Mouse (Mus musculus) midbrain, embryonic 13.5 days (tissue): ENCODE results near the gene Zdhhc12. TPM values are rescaled to one million over a fixed set of nuclear protein-coding genes. Genes with fewer than 3 reads are reported as not detected.

Experiments used
- ATAC-seq: fragments of 200-750 bp; cut with Nextera tagmentation; 2 replicates; pipeline ENCODE4 v1.8.0; 2017; ENCODE audit warnings: mild to moderate bottlenecking, moderate TSS enrichment, moderate library complexity
- H3K27ac ChIP-seq: fragments of 300-500 bp; sonication (generic); 2 replicates; pipeline ENCODE4 v1.5.1; 2015; ENCODE audit warnings: inconsistent platforms, mild to moderate bottlenecking, moderate library complexity
- H3K27me3 ChIP-seq: fragments of 300-500 bp; sonication (generic); 2 replicates; pipeline ENCODE4 v1.6.1; 2015; ENCODE audit warnings: mild to moderate bottlenecking, inconsistent platforms
- H3K36me3 ChIP-seq: fragments of 300-500 bp; sonication (generic); 2 replicates; pipeline ENCODE4 v1.6.1; 2015; ENCODE audit warnings: mild to moderate bottlenecking, inconsistent platforms
- H3K4me1 ChIP-seq: fragments of 300-500 bp; sonication (generic); replicated peaks from 2 replicates; pipeline ENCODE4 v1.6.1; 2015; ENCODE audit warnings: inconsistent platforms
- H3K4me2 ChIP-seq: fragments of 300-500 bp; sonication (generic); replicated peaks from 2 replicates; pipeline ENCODE4 v1.6.1; 2015; ENCODE audit warnings: moderate library complexity, mild to moderate bottlenecking, inconsistent platforms
- H3K4me3 ChIP-seq: fragments of 300-500 bp; sonication (generic); replicated peaks from 2 replicates; pipeline ENCODE4 v1.5.1; 2015; ENCODE audit warnings: mild to moderate bottlenecking, inconsistent platforms
- H3K9ac ChIP-seq: fragments of 300-500 bp; sonication (generic); replicated peaks from 2 replicates; pipeline ENCODE4 v1.6.1; 2015; ENCODE audit warnings: mild to moderate bottlenecking, inconsistent platforms
- H3K9me3 ChIP-seq: fragments of 300-500 bp; sonication (generic); 2 replicates; pipeline ENCODE4 v1.6.1; 2016; ENCODE audit warnings: mild to moderate bottlenecking, inconsistent platforms
- WGBS: fragments of 180-500 bp; shearing (Covaris S2); methylation state at CpG from one replicate; pipeline ENCODE4 v1.1.7; 2015; 5-methylcytosine and 5-hydroxymethylcytosine counted together
- polyA plus RNA-seq: library from polyadenylated mRNA; unstranded; fragments of >200 nt; fragmentation: Nextera tagmentation; extraction: Ambion mirVana; gene quantifications from 2 replicates; pipeline ENCODE4 v1.2.1, GENCODE M21; 2015

The Zdhhc12 gene
- polyA plus RNA-seq, 1 experiment from 2014 or later = 18.9 TPM

GRCm38 (mm10) chr2:30042445-30042844, 51.0 kb downstream of the Zdhhc12 start:
- Histone ChIP-seq H3K9ac (no peak overlapping the region), H3K27me3 (no peaks in the 10 kb centered on the region), H3K4me3 (no peak overlapping the region), H3K27ac (no peak overlapping the region), H3K36me3 (peaks cover 32% of the 10 kb centered on the region), H3K4me1 (peaks cover 6% of the 10 kb centered on the region; the same call in 1 of the 2 replicates), H3K4me2 (no peak overlapping the region), H3K9me3 (no peaks in the 10 kb centered on the region)
- no peak for ATAC-seq
- 3% methylated on average over 4 of the region's 4 CpGs for WGBS

Other genes starting within 250 kb of the Zdhhc12 start
- 14.6 and 20.7 TPM in 2 replicates for gene Cercam, start 224.5 kb downstream of the Zdhhc12 start, polyA plus RNA-seq
- gene Odf2, start 204.4 kb downstream of the Zdhhc12 start, polyA plus RNA-seq = 74.4 and 76.0 TPM in 2 replicates
- 78.1 and 78.8 TPM in 2 replicates for gene Gle1, start 158.2 kb downstream of the Zdhhc12 start, polyA plus RNA-seq
- 172 and 185 TPM in 2 replicates for gene Sptan1, start 128.1 kb downstream of the Zdhhc12 start, polyA plus RNA-seq
- 59.6 and 62.3 TPM in 2 replicates for gene Wdr34, start 44.8 kb downstream of the Zdhhc12 start, polyA plus RNA-seq
- gene Set, start 36.3 kb downstream of the Zdhhc12 start, polyA plus RNA-seq = 448 and 482 TPM in 2 replicates
- 2.8 and 3.8 TPM in 2 replicates for gene Pkn3, start 16.0 kb downstream of the Zdhhc12 start, polyA plus RNA-seq
- 14.4 and 15.1 TPM in 2 replicates for gene Zer1, start 30.9 kb upstream of the Zdhhc12 start, polyA plus RNA-seq
- gene Tbc1d13, start 40.1 kb upstream of the Zdhhc12 start, polyA plus RNA-seq = 12.5 and 13.2 TPM in 2 replicates
- 12.1 and 13.8 TPM in 2 replicates for gene Endog, start 77.8 kb upstream of the Zdhhc12 start, polyA plus RNA-seq
- gene Spout1, start 84.8 kb upstream of the Zdhhc12 start, polyA plus RNA-seq = 59.9 and 60.0 TPM in 2 replicates
- gene Kyat1, start 112.2 kb upstream of the Zdhhc12 start, polyA plus RNA-seq = 15.9 and 16.8 TPM in 2 replicates
- 61.6 and 62.2 TPM in 2 replicates for gene Lrrc8a, start 144.1 kb upstream of the Zdhhc12 start, polyA plus RNA-seq
- gene Gm28035, start 146.9 kb upstream of the Zdhhc12 start, polyA plus RNA-seq = 0.39 and 0.40 TPM in 2 replicates
- 5.7 and 7.7 TPM in 2 replicates for gene Phyhd1, start 172.6 kb upstream of the Zdhhc12 start, polyA plus RNA-seq
- not detected in 2 replicates for gene Gm28038, start 187.4 kb upstream of the Zdhhc12 start, polyA plus RNA-seq
- 30.6 and 32.3 TPM in 2 replicates for gene Dolk, start 192.7 kb upstream of the Zdhhc12 start, polyA plus RNA-seq
- gene Nup188, start 192.7 kb upstream of the Zdhhc12 start, polyA plus RNA-seq = 23.6 and 27.9 TPM in 2 replicates